In genomic region chr4:135272640-135273306, GRCm38 (mm10) we compare ENCODE assay signal across 8 mouse cellular contexts. TPM values are rescaled to one million over a fixed set of nuclear protein-coding genes. Genes with fewer than 3 reads are reported as not detected.
DNase-seq lines count a peak whose midpoint lies in the region; ATAC-seq and TF ChIP-seq lines count a peak whose summit lies in the region.

TSS of gene Clic4 (minus strand) at chr4:135272814.

- peaks cover 48% of the 10 kb centered on the region for H3K4me1 ChIP-seq in E14TG2a.4 (replicated peaks; ENCODE audit: low read depth, low read length)
- H3K4me1 ChIP-seq in forebrain, embryonic 12.5 days: peaks cover 41% of the 10 kb centered on the region
- H3K4me1 ChIP-seq in heart, postnatal 0 days (ENCODE audit: control insufficient read depth, insufficient read depth): peaks cover 38% of the 10 kb centered on the region
- H3K4me1 ChIP-seq in liver, embryonic 16.5 days (ENCODE audit: control insufficient read depth, low read depth, low read length): peaks cover 46% of the 10 kb centered on the region
- H3K4me1 ChIP-seq in neural tube, embryonic 13.5 days (replicated peaks): peaks cover 46% of the 10 kb centered on the region
- H3K4me1 ChIP-seq in testis, adult 2 months (ENCODE audit: control insufficient read depth, insufficient read depth, low read length): peaks cover 24% of the 10 kb centered on the region

- DNase-seq in c-Kit-positive CD71-positive TER-119-positive erythroid progenitor cells, embryonic 14.5 days (ENCODE audit: low spot score): peak; percentile 99
- DNase-seq in heart, postnatal 0 days (ENCODE audit: low spot score): peak; percentile 99
- peak; percentile 100 for DNase-seq in kidney, postnatal 4 days

- TF ChIP-seq EP300 in heart, postnatal 0 days (IDR thresholded peaks at IDR 0.05; ENCODE audit: low read depth): peak; percentile 89

- TF ChIP-seq POLR2A in testis, adult 2 months (IDR thresholded peaks at IDR 0.05; ENCODE audit: control insufficient read depth, low read depth, low read length): peak; percentile 90

- H3K4me3 ChIP-seq in E14TG2a.4 (replicated peaks; ENCODE audit: low read length): peak within 1 kb of the TSS; percentile 94
- H3K4me3 ChIP-seq in forebrain, embryonic 12.5 days (replicated peaks): peak within 1 kb of the TSS; percentile 93
- peak within 1 kb of the TSS; percentile 96 for H3K4me3 ChIP-seq in heart, postnatal 0 days (ENCODE audit: low read depth, low read length)
- peak within 1 kb of the TSS; percentile 96 for H3K4me3 ChIP-seq in liver, embryonic 16.5 days (ENCODE audit: low read depth, low read length)
- H3K4me3 ChIP-seq in neural tube, embryonic 13.5 days: peak within 1 kb of the TSS; percentile 86
- peak within 1 kb of the TSS; percentile 95 for H3K4me3 ChIP-seq in testis, adult 2 months (ENCODE audit: control insufficient read depth, low read depth, low read length)

- H3K36me3 ChIP-seq in E14TG2a.4 (ENCODE audit: insufficient read depth, low read length): peaks cover 33% of the 10 kb centered on the region
- 0 out of 2 replicates have a peak, but pooled peaks cover 9% of the 10 kb centered on the region for H3K36me3 ChIP-seq in forebrain, embryonic 12.5 days (replicated peaks)
- no peaks in the 10 kb centered on the region for H3K36me3 ChIP-seq in heart, postnatal 0 days (replicated peaks; ENCODE audit: control insufficient read depth, insufficient read depth, low read length)
- no peaks in the 10 kb centered on the region; the same call in 1 of the 2 replicates for H3K36me3 ChIP-seq in liver, embryonic 16.5 days (ENCODE audit: control insufficient read depth, insufficient read depth)
- no peaks in the 10 kb centered on the region for H3K36me3 ChIP-seq in neural tube, embryonic 13.5 days
- no peaks in the 10 kb centered on the region for H3K36me3 ChIP-seq in testis, adult 2 months (ENCODE audit: control insufficient read depth, insufficient read depth, low read length)

- H3K27me3 ChIP-seq in E14TG2a.4 (ENCODE audit: insufficient read depth, low read length): peaks cover 28% of the 10 kb centered on the region
- H3K27me3 ChIP-seq in forebrain, embryonic 12.5 days: peaks cover 26% of the 10 kb centered on the region
- H3K27me3 ChIP-seq in heart, postnatal 0 days (ENCODE audit: control insufficient read depth, insufficient read depth, low read length): no peaks in the 10 kb centered on the region
- H3K27me3 ChIP-seq in liver, embryonic 16.5 days (ENCODE audit: control insufficient read depth, insufficient read depth, low read depth, low read length): no peaks in the 10 kb centered on the region
- peaks cover 14% of the 10 kb centered on the region for H3K27me3 ChIP-seq in neural tube, embryonic 13.5 days
- no peaks in the 10 kb centered on the region for H3K27me3 ChIP-seq in testis, adult 2 months (ENCODE audit: control insufficient read depth, insufficient read depth, low read length)

- peak within 1 kb of the TSS; percentile 86 for H3K4me2 ChIP-seq in forebrain, embryonic 12.5 days
- peak within 1 kb of the TSS; percentile 78 for H3K4me2 ChIP-seq in heart, postnatal 0 days (ENCODE audit: low read depth, low read length)
- peak within 1 kb of the TSS; percentile 88 for H3K4me2 ChIP-seq in liver, embryonic 16.5 days (ENCODE audit: low read depth, low read length)
- peak within 1 kb of the TSS; percentile 68 for H3K4me2 ChIP-seq in neural tube, embryonic 13.5 days

- peak within 1 kb of the TSS; percentile 97 for H3K27ac ChIP-seq in forebrain, embryonic 12.5 days
- H3K27ac ChIP-seq in heart, postnatal 0 days (ENCODE audit: low read depth): peak within 1 kb of the TSS; percentile 99
- peak within 1 kb of the TSS; percentile 94 for H3K27ac ChIP-seq in liver, embryonic 16.5 days (ENCODE audit: low read length)
- H3K27ac ChIP-seq in neural tube, embryonic 13.5 days (replicated peaks): peak within 1 kb of the TSS; percentile 97
- peak within 1 kb of the TSS; percentile 93 for H3K27ac ChIP-seq in testis, adult 2 months (ENCODE audit: control insufficient read depth, insufficient read depth, low read depth, low read length)

- no peaks in the 10 kb centered on the region for H3K9me3 ChIP-seq in E14TG2a.4 (ENCODE audit: low read length)
- H3K9me3 ChIP-seq in forebrain, embryonic 12.5 days: no peaks in the 10 kb centered on the region
- H3K9me3 ChIP-seq in heart, postnatal 0 days (replicated peaks; ENCODE audit: control insufficient read depth, low read length): no peaks in the 10 kb centered on the region
- H3K9me3 ChIP-seq in liver, embryonic 16.5 days (replicated peaks; ENCODE audit: control insufficient read depth, low read length): no peaks in the 10 kb centered on the region
- no peaks in the 10 kb centered on the region for H3K9me3 ChIP-seq in neural tube, embryonic 13.5 days

- ATAC-seq in forebrain, embryonic 12.5 days (ENCODE audit: low FRiP score): peak; percentile 99
- ATAC-seq in heart, postnatal 0 days (ENCODE audit: insufficient read depth, low read depth): peak; percentile 97
- peak; percentile 94 for ATAC-seq in liver, embryonic 16.5 days (ENCODE audit: low read depth)
- peak; percentile 99 for ATAC-seq in neural tube, embryonic 13.5 days (ENCODE audit: low read depth)

- TF ChIP-seq CTCF in E14TG2a.4 (conservative IDR thresholded peaks at IDR 0.05; ENCODE audit: low read length): no peak
- peak; percentile 37 for TF ChIP-seq CTCF in heart, postnatal 0 days (IDR thresholded peaks at IDR 0.05; ENCODE audit: low read depth)
- TF ChIP-seq CTCF in testis, adult 2 months (IDR thresholded peaks at IDR 0.05; ENCODE audit: control insufficient read depth, insufficient read depth, insufficient replicate concordance, low read depth, low read length): peak; percentile 14; the same call in 1 of the 2 replicates

- under 1% methylated on average over 44 of the region's 64 CpGs for WGBS in forebrain, embryonic 12.5 days
- under 1% methylated on average over 51 of the region's 64 CpGs for WGBS in heart, postnatal 0 days
- WGBS in liver, embryonic 16.5 days (ENCODE audit: insufficient replicate concordance): 0% methylated on average over 62 of the region's 64 CpGs
- WGBS in neural tube, embryonic 13.5 days: under 1% methylated on average over 61 of the region's 64 CpGs

- H3K9ac ChIP-seq in forebrain, embryonic 12.5 days: peak within 1 kb of the TSS; percentile 93
- H3K9ac ChIP-seq in heart, postnatal 0 days (replicated peaks; ENCODE audit: low read depth, low read length): peak within 1 kb of the TSS; percentile 98
- H3K9ac ChIP-seq in liver, embryonic 16.5 days (ENCODE audit: low read depth, low read length): peak within 1 kb of the TSS; percentile 97
- H3K9ac ChIP-seq in neural tube, embryonic 13.5 days: peak within 1 kb of the TSS; percentile 91

RNA-seq across cellular contexts. Expression of gene Clic4, which starts in this region (rescaled TPM):
- 205 and 221 TPM in 2 replicates for polyA plus RNA-seq in forebrain, embryonic 12.5 days (2016; fragmentation: Nextera tagmentation; extraction: Ambion mirVana)
- 239 and 307 TPM in 2 replicates for total RNA-seq in heart, postnatal 0 days (2014; rRNA removed; ENCODE audit: low replicate concordance)
- 213 and 235 TPM in 2 replicates for polyA plus RNA-seq in heart, postnatal 0 days (2015; fragmentation: Nextera tagmentation; extraction: Ambion mirVana)
- 109 and 110 TPM in 2 replicates for polyA plus RNA-seq in liver, embryonic 16.5 days (2015; fragmentation: Nextera tagmentation; extraction: Ambion mirVana)
- 76.3 and 84.4 TPM in 2 replicates for polyA plus RNA-seq in neural tube, embryonic 13.5 days (2015; fragmentation: Nextera tagmentation; extraction: Ambion mirVana)
- polyA plus RNA-seq in testis, adult 2 months (2012; rRNA removed): 20.9 and 21.0 TPM in 2 replicates

Comparison
In these comparisons a context has a peak if more than half of its experiments do, and no peak if none do; other contexts are left out.
1. Peak in every context shown above with its lines: DNase-seq, ATAC-seq, H3K4me3 ChIP-seq and H3K27ac ChIP-seq.